Mouse (Mus musculus) forebrain, embryonic 13.5 days (tissue): ENCODE measurements at regions not wholly inside any gene's neighbourhood (a gene's known extent, or its start where the extent isn't known, plus 50 kb on each side); places are given as distances from the start of the nearest gene placed in this dataset.

Source experiments
- ATAC-seq: fragments of 200-750 bp; cut with Nextera tagmentation; 2 replicates; pipeline ENCODE4 v1.8.0; 2017
- H3K27ac ChIP-seq: fragments of 300-500 bp; sonication (generic); 2 replicates; pipeline ENCODE4 v1.5.1; 2015; ENCODE audit warnings: inconsistent platforms, mild to moderate bottlenecking, moderate library complexity
- H3K27me3 ChIP-seq: fragments of 300-500 bp; sonication (generic); 2 replicates; pipeline ENCODE4 v1.6.1; 2015; ENCODE audit warnings: mild to moderate bottlenecking, inconsistent platforms
- H3K36me3 ChIP-seq: fragments of 300-500 bp; sonication (generic); 2 replicates; pipeline ENCODE4 v1.6.1; 2015; ENCODE audit warnings: mild to moderate bottlenecking, inconsistent platforms; ENCODE audit not compliant: poor library complexity, severe bottlenecking
- H3K4me1 ChIP-seq: fragments of 300-500 bp; sonication (generic); 2 replicates; pipeline ENCODE4 v1.6.1; 2015; ENCODE audit warnings: inconsistent platforms
- H3K4me2 ChIP-seq: fragments of 300-500 bp; sonication (generic); 2 replicates; pipeline ENCODE4 v1.6.1; 2015; ENCODE audit warnings: inconsistent platforms, mild to moderate bottlenecking, moderate library complexity
- H3K4me3 ChIP-seq: fragments of 300-500 bp; sonication (generic); 2 replicates; pipeline ENCODE4 v1.5.1; 2015; ENCODE audit warnings: mild to moderate bottlenecking, inconsistent platforms
- H3K9ac ChIP-seq: fragments of 300-500 bp; sonication (generic); 2 replicates; pipeline ENCODE4 v1.6.1; 2015; ENCODE audit warnings: mild to moderate bottlenecking, inconsistent platforms
- H3K9me3 ChIP-seq: fragments of 300-500 bp; sonication (generic); replicated peaks from 2 replicates; pipeline ENCODE4 v1.6.1; 2016; ENCODE audit warnings: inconsistent platforms

DNA sequence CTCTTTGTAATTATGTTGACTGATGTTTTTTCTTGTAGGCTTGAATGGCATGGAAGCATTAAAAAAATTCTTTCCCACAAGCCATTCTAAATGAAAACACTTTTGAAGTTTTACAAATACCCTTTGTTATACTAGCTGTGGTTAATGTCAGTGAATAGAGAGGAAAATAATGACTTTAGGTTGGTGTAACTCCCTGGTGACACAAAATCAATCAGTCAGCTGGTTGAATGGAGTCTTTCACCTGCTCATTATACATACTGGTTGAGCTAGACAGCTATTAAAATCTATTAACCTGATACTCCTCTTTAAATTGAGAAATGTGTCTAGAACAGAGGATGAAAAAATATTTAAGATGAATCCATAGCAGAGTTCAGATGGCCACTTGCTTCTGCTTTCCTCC is 1202.3 kb downstream of the Cdh8 start:
- no peaks in the 10 kb centered on the region for H3K36me3 ChIP-seq

More for the DNA sequence above, 1202.3 kb downstream of the Cdh8 start:
- Histone ChIP-seq H3K9ac (no peak overlapping the region), H3K27me3 (no peaks in the 10 kb centered on the region), H3K9me3 (no peaks in the 10 kb centered on the region), H3K4me3 (no peak overlapping the region), H3K4me2 (no peak overlapping the region), H3K4me1 (peaks cover 5% of the 10 kb centered on the region), H3K27ac (no peak overlapping the region)
- no peak for ATAC-seq
